Mouse (Mus musculus): ENCODE results near the gene Adamts18.

Adamts18 gene

DNA sequence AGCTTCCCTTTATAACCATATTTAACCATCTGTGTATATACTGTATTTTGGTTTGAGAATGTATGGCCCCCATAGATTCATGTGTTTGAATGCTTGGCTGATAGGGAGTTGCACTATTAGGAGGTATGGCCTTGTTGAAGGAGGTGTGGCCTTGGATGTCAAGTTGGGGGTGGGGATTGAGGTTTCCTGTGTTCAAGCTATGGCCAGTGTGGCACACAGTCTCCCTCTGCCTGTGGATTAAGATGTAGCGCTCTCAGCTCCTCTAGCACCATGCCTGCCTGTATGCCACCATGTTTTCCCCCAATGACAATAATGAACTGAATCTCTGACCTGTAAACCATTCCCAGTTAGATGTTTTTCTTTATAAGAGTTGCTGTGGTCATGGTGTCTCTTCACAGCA, 188.4 kb downstream of the Adamts18 start:
- no peak for DNase-seq (ENCODE audit: low spot score in 2 of 2)

DNA sequence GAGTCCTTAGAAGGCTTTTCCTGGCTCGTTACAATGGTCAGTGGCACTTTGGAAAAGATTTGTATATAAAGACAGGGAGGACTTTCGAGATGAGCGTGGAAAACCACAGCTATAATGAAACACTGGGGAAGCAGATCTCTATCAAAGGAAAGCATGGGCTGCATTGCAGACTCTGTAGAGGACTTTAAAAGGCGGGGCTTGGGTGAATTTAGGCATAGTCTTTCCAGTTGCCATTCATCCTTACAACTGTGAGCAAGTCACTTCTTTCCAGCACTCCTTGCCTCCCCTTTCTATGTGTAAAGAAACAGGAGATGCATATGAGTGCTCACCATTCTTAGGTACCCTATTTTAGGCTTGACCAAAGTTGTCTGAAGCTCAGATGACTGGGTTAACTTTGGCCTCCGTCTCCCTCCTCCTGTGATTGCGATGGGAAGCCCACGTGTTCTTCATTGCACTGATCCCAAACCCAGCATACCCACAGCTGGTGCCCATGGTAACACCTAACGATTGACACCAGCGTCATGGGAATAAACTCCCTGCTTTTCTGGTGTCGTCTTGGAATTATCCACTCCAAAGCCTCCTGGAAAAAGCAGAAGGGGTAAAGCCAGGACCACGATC, 191.7 kb downstream of the Adamts18 start:
- no peak for DNase-seq (ENCODE audit: low spot score in 2 of 2)

DNA sequence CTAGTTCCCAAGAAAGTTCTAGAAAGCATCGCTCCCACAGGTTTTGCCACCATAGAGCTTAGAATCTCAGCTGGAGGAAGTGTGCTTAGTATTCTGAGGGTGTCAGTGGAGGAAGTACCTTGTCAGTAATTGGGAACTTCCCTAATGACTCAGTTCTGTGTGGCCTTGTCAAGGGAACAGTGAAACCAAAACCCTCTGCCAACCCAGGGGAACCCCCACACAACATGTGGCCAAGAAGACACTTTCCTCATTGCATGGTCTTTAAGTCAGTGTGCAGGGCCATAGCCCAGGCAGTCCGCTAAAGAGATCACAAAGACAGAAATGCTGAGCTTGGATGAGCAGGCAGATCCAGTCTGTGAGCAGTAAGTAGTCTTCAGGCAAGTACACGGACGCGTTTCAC, 192.4 kb downstream of the Adamts18 start:
- DNase-seq (ENCODE audit: low spot score in 2 of 2) = no peak

DNA sequence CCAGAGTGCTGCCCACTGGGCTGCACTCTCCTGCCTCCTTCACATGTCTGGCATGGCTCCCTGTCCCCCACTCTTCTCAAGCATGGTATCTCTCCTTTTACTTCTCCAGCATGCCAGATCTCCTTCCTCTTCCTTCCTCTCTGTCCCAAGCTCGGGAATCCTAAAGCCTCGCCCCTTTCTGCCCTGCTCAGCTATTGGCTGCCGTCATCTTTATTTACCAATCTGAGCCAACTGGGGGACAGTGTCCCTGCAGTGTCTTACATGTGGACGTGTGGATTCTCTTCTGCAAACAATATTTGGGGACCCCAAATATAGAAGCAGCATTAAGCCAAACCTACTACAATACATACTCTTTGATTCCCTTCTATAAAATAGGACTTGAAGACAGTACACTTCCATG, 195.4 kb downstream of the Adamts18 start:
- no peak for DNase-seq (ENCODE audit: low spot score in 2 of 2)

DNA sequence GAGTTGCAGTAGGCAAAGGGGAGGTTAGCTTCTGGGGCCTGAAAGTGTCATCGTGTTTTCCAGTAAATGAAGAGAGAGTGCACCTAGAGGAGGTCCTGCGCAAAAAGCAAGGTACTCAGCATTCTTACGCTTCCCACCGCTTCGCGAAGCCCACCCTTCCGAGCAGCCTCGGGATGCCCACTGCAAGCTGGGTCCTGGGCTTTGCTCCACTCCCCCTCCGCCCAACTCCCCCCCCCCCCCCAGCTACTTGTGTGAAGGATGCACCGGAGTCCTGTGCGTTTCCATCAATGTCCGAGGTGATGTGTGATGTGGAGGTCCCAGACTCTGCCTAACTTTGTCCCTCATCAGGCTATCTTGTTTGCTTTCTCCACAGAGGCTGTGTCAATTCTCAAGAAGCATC, 196.1 kb downstream of the Adamts18 start:
- no peak for DNase-seq (ENCODE audit: low spot score in 2 of 2)

Measured in frontal cortex, postnatal 25 days (tissue).